Mouse (Mus musculus) CD4-positive, CD25-positive, alpha-beta regulatory T cell, adult 2 months (primary cell): ENCODE data around the gene Zfp12.

Source experiments
- DNase-seq: peaks from one replicate; pipeline ENCODE4 v3.0.0-alpha.2; 2012; ENCODE audit warnings: low read depth, low spot score

Zfp12 gene

GRCm38 (mm10) chr5:143265409-143265808, 30.4 kb downstream of the Zfp12 start:
- DNase-seq = no peak

- DNase-seq = no peak
Observed at GRCm38 (mm10) chr5:143266794-143267193, 31.8 kb downstream of the Zfp12 start.

- no peak for DNase-seq
Observed at GRCm38 (mm10) chr5:143268985-143269362, 34.0 kb downstream of the Zfp12 start.

- DNase-seq = peak; percentile 61
Observed at GRCm38 (mm10) chr5:143269363-143270150, 34.6 kb downstream of the Zfp12 start, which contains the start of gene Zfp316. Gene Zfp316, minus strand, starts transcription at chr5:143270022.

GRCm38 (mm10) chr5:143270151-143270519, 35.2 kb downstream of the Zfp12 start:
- no peak for DNase-seq

GRCm38 (mm10) chr5:143271642-143272041, 36.7 kb downstream of the Zfp12 start:
- DNase-seq = no peak

GRCm38 (mm10) chr5:143272108-143272507, 37.1 kb downstream of the Zfp12 start:
- DNase-seq = no peak

- DNase-seq = no peak
Observed at GRCm38 (mm10) chr5:143272540-143273330, 37.8 kb downstream of the Zfp12 start.

GRCm38 (mm10) chr5:143275761-143276160, 40.8 kb downstream of the Zfp12 start:
- DNase-seq = no peak

GRCm38 (mm10) chr5:143279247-143279646, 44.3 kb downstream of the Zfp12 start:
- DNase-seq = no peak

- peak; percentile 25 for DNase-seq
Observed at GRCm38 (mm10) chr5:143284762-143285161, 49.8 kb downstream of the Zfp12 start.

GRCm38 (mm10) chr5:143287774-143288328, 52.9 kb downstream of the Zfp12 start:
- peak; percentile 51 for DNase-seq

GRCm38 (mm10) chr5:143288378-143288911, 53.5 kb downstream of the Zfp12 start:
- DNase-seq = no peak

- no peak for DNase-seq
Observed at GRCm38 (mm10) chr5:143289299-143289698, 54.3 kb downstream of the Zfp12 start.

GRCm38 (mm10) chr5:143292879-143293278, 57.9 kb downstream of the Zfp12 start:
- DNase-seq = no peak

GRCm38 (mm10) chr5:143293404-143293803, 58.4 kb downstream of the Zfp12 start, which contains the start of gene Zfp853:
Gene Zfp853, minus strand, starts transcription at chr5:143293623.
- DNase-seq = no peak

- DNase-seq = peak; percentile 39
Observed at GRCm38 (mm10) chr5:143294862-143295261, 59.9 kb downstream of the Zfp12 start.

- no peak for DNase-seq
Observed at GRCm38 (mm10) chr5:143295330-143295729, 60.4 kb downstream of the Zfp12 start.

GRCm38 (mm10) chr5:143297986-143298385, 63.0 kb downstream of the Zfp12 start:
- DNase-seq = no peak

- peak; percentile 42 for DNase-seq
Observed at GRCm38 (mm10) chr5:143298391-143298790, 63.4 kb downstream of the Zfp12 start.
